Mouse (Mus musculus): Measurements from ENCODE around the gene Syngr1.

Syngr1 gene

DNA sequence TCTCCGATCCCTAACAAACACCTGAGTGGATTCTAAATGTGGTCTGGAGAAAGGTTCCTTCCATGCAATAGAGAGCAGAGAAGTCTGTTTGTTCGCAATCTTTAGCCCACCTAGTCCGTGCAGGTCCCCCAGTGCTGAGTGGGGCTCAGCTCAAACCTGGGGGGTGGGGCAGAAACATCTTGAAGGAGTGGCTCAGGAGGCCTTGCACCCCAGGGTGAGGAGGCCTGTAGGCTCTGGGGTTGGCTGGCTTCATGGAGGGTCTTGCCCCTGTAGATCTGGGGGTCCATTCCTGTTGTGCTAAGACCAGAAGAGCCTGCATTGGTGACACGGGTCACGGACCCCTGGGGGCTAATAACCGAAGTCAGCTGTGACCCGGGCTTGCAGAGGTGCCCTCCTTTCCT is 907 bp downstream of the Syngr1 start:
- DNase-seq: no peak

DNA sequence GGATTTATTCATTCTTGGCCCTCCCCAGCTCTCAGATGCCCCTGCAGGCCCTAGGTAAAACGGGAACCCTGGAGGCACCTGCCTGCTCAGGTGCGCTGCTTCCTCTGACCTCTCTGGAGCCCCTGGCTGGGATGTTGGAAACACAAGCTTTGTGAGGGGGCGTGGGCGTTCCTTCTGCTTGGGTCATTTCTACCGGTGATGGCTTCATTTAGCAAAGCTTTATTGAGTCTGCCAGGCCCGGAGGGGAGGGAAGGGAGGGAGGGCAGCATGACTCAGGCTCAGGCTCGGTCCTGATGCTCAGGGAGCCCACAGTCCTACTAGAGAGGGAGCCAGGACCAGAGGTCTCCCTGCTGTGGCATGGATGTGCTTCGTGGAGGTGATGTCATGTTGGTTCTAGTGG is 1.5 kb downstream of the Syngr1 start:
- DNase-seq: no peak

DNA sequence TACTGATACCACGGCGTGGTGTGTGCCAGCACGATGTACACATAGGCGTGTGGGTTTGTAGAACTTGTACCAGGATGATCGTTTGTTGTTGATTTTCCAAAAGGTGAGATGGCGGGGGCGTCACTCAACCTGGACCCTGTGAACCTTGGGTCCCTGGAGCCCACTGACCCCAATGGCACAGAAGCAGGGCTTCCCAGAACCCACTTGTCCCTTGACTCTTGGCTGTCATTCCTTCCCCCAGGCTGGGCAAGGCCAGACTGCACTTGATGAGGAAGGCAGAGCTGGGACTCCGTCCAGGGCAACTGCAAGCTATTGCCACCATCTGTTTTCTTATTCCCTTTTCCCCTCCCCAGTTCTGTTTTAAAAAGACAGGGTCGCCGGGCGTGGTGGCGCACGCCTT is 3.1 kb downstream of the Syngr1 start:
- no peak for DNase-seq

DNA sequence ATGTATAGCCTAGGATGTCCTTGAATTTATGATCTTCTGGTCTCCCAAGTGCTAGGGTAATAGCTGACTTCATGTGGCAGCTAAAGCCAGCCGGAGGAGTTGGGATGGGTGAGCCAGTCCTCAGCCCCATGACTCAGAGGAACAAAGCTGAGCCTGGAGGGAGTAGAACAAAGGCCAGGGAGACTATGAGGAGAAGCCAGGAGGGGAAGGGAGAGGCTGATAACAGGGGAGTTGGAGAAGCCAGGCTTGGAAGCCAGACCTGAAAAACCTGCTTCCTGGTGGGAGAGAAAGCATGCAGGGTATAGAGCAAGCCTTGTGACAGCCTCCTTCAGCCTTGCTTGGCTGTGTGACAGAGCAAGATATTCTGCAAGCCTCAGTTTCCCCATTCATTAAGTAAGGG is 4.5 kb downstream of the Syngr1 start:
- no peak for DNase-seq

DNA sequence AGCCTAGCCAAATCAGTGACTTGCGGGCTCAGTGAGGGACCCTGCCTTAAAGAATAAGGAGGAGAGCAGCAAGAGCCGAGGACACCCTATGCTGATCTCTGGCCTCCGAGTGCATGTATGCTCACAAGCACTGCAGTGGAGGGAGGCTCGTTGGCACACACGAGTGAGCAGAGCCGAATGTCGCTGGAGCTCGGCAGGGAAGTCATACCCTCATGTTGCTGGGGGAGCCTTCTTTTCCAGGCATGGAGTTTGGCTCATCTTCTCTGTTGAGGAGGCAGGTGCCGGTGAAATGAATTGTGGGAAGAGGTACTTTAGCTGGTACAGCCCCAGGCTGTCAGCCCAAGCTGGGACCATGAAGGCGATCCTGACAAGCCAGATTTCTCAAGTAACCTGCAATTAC is 5.3 kb downstream of the Syngr1 start:
- no peak for DNase-seq

DNA sequence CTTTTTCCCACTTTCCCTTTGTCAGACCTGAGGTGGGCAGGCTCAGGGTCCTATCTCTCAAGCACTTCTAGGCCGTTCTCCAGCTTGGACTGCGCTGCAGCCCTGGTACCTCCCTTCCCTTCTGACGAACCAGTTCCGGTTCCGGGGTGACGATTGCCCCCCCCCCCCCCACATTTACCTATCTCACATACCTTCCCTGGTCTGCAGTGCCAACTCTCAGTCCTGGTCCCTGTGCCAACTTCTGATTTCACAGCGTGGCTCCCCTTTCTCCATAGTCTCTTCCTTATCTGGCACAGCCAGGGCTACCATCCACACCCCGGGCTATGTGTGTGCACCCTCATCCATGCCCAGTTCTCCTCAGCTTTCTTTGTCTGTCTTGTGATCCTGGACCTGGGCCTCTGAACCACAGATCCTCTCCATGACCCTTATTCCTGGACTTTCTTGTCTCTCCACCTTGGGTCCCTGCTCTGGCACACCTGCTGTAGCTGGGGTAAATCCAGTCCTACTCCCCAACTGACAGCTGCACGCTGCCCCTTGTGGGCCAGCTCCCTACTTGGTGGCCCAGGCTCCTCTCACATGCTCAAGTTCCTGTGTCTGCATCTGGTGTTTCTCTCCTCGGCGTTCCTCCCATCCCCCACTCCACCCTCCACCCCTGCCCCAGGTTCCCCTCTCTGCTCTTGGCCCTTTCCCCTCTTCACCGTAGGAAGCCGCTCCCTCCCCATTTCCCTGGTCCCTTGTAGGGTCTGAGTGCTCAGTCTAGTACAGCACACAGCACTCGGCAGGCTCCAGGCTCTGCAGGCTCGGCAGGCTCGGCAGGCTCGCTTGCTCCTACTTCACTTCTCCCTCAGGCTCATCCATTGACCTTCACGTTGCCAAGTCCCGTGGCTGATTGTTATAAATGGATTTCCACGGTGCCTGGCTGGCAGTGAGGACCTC is 6.1 kb downstream of the Syngr1 start:
- no peak for DNase-seq

DNA sequence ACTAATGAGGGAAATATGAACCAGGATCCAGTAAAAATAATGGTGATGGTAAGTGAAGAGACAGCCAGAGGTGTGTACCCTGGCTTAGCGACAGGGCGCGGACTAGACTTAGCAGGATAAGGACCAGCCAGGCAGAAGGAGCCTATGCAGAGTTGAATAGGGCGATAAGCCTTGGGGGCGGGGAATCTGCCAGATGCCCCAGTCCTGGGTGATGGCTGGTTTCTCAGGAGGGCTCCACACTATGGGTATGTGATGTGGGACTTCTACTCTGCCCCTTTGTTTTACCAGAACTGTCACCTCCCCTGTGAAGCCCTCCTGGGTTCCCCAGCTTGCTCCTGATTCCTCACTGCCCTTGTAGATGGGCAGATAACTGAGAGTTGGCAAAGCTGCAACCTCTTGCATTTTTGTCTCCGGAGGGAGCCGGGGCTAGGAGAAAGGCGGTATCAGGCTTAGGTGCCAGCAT is 6.9 kb downstream of the Syngr1 start:
- DNase-seq: no peak

DNA sequence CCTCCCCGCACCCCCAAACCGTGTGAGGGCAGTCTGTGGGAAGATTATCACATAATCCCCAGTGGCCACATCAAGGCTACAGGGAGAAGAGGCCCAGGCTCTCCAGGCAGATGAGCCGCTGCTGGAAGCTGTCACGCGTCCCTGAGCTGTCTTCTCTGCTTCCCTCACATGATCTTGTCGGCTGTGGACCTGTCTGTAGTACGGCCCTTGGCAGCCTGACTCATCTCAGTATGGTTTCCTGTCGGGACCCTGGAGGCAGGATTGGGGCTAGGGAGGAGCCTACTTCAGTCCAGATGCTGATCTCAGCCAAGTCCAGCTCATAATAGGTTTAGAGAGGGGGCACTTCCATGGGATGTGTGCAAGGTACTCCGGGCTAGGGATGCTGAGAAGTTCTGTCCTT is 7.7 kb downstream of the Syngr1 start:
- DNase-seq: peak; percentile 94

DNA sequence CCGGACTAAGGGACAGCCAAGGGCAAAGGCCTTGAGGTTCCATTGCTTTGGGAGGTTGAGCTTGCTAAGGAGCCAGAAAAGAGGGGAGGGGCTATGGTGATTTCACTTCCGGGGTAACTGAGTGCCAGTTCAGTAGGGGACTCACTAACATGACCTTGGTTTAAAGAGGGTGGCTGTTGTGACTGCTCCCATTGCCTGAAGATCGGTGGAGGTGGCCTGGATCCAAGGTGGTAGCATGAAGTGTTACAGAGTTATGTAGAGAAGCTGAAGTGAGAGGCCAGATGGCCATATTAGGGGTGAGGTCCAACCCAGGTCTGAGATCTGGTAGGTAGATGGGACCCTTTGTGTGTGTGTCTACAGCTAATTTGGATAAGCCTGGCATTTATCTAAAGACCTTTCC is 8.3 kb downstream of the Syngr1 start:
- DNase-seq: no peak

DNA sequence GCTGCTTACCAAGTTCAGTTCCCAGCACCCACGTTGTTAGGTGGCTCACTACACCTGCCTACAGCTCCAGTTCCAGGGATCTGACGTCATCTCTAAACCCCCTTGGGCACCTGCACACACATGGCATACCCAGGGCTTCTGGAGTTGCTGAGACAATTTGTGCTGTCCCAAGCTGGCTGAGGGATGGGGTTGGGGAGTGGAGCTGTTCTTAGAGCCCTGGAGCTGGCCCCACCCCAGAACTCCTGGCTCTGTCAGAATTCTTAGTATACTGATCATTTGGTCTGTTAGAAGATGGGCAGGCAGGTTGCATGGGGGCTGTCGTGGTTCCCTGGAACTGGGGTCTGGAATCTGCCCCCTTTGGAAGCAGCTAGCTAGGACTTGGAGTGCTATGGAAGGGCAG is 9.1 kb downstream of the Syngr1 start:
- DNase-seq: no peak

DNA sequence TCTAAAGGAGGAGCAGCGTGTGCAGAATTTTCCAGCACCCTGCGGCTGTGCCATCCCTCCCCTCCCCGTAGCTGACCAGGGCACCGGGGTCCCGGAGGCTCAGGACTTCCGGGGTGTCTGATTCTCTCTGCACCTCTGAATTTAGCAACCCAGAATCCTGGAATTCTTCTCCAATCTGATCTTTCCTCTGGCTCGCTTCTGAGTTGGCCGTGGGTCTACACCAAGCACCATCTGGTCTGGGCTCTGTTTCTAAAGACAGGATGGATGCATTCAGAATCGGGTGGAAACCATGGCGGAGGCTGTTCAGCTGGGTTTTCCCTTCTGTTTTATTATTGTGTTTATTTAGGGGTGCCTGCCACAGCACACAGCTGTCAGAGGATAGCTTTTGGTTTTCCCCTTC is 9.7 kb downstream of the Syngr1 start:
- DNase-seq: no peak

DNA sequence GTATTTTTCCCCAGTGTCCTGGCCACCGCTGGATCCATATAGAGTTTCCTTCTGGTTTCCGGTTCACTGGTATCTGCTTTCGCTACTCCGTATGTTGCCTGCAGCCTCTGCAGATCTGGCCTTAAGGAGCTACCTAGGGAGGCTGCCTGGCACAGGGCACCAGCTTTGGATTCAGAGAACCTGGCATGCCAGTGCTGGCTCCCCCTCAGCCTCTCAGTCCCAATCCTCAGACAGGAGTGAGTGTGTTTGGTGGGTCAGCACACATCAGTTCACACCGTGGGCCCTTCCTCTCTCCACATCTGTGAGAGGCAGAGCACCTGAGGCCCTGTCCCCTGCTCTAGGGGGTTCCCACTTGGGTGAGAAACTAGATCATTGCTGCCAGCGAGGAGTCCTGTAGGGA is 10.4 kb downstream of the Syngr1 start:
- DNase-seq: no peak

DNA sequence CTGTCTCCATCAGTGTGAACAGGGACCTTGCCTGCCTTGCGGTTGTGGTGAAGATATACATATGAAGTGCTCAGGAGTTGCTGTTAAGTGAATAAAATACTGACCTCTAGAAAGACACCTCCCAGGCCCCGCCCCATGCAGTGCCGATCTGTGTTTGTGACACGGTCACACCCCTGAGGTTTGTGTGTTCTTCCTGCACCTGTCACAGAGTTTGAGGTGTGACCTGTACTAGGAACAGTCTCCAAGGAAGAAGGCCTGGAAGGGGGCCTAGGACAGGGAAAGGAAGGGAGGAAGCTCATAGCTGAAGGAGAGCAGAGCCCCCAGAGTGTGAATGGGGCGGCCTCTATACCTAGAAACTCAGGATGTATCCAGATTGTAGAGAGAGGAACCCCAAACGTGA is 11.4 kb downstream of the Syngr1 start:
- DNase-seq: no peak

DNA sequence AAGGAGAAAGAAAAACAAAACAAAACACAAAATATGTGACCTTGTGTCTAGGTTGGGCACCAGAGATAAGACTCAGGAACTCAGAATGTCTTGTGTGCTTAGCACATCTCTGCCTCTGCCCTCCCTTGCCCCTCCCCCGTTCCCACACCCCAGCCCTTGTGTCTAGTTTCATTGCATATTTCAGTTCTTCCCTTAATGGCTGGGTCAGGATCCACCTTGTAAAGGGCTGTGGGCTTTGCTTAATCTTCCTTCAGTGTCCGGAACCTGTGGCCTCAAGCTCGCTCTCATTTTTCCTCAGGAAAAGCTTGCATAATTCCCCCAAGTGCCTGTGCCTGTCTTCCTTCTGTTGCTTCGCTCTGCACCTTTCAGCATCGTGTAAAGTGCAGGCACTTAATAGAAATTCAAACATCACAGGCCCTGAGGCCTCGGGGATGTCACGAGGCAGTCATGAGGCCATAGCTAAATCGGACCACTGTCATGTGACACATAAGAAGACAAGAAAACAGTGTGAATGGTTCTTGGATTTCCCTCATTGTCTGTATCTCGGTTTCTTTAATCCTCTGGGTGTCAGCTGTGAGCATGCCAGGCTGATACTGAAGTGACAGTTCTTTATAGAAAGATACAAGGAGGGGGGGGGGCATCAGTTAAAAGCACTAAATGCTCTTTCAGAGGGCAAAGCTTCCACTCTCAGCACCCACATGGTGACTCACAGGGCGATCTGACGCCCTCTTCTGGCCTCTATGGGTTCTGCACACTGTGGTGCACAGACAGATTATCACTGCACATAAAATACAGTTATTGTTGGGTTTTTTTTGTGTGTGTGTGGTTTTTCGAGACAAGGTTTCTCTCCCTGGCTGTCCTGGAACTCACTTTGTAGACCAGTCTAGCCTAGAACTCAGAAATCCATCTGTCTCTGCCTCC is 14.6 kb downstream of the Syngr1 start:
- no peak for DNase-seq

DNA sequence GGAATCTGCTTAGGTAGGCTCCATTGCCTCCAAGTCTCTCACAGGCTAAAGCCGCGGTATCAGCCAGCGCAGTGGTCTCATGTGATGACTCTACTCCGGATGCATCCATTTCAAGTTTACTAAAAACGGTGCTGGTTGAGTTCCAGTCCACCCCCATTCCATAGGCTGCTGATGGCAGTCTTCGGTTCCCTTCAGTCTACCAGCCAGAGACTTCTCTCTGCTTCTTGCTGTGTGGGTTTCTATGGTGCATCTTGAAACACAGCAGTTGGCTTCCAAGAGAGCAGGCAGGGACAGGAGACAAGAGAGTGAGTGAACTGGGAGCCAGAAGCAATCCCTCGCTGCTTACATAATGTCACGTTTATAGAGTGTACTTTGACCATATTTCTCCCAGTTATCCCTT is 16.0 kb downstream of the Syngr1 start:
- no peak for DNase-seq

DNA sequence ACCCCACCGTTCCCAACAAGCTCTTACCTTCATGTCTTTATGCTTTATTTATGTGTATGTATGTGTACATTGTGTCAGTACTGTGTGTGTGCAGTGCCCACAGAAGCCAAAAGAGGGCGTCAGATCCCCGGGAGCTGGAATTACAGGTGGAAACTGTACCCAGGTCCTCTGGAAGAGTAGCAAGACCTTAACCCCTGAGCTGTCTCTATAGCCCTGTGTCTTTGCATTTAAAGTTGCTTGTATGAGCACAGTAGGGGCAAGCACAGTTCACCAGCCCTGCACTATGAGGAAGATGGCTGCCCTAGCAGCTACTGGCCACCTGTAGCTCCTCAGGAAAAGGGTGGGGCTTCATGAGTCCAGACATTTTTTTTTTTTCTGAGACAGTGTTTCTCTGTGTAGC is 16.4 kb downstream of the Syngr1 start:
- no peak for DNase-seq

DNA sequence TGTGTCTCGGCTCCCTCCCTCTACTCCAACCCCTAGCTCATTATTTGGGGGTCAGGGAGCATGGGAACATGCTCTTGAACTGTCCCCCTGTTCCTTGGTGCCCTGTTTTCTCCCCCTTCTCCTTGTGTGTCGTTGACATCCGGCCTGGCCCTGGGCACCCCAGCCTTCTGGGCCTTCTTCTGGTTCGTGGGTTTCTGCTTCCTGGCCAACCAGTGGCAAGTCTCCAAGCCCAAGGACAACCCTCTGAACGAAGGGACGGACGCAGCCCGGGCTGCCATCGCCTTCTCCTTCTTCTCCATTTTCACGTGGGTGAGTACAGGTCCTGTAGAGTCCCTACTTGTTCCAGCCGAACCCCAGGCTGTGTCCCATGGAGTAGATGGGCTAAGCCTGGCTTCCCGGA is 20.3 kb downstream of the Syngr1 start:
- DNase-seq: no peak

DNA sequence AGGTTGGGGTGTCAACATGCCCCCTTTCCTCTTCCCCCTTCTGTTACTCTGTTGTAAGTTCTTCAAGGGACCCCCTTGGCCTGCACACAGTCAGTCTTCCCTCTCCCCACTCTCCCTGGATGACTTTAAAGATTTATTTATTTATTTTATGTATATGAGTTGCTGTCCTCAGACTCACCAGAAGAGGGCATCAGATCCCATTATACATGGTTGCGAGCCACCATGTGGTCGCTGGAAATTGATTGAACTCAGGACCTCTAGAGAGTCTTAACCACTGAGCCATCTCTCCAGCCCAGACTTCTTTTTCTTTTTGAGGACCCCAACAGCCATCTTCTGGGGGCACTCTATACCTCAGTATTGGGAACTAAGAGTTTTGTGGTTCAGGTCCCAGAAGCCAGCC is 21.4 kb downstream of the Syngr1 start:
- DNase-seq: no peak

DNA sequence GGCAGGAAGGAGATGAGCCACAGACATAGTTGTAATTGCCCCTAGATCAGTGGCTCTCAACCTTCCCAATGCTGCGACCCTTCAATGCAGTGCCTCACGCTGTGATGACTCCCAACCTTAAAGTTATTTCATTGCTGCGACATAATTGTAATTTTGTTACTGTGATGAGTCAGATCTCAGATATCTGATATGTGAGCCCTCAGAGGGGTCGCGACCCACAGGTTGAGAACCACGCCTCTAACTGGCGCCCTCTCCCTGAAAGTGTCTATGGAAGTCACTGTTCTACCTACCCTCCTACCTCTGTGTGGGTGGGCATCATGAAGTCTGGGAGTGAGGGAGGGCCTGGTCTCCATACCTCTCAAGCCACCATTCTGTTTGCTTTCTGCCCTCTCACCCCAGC is 23.3 kb downstream of the Syngr1 start:
- DNase-seq: no peak

DNA sequence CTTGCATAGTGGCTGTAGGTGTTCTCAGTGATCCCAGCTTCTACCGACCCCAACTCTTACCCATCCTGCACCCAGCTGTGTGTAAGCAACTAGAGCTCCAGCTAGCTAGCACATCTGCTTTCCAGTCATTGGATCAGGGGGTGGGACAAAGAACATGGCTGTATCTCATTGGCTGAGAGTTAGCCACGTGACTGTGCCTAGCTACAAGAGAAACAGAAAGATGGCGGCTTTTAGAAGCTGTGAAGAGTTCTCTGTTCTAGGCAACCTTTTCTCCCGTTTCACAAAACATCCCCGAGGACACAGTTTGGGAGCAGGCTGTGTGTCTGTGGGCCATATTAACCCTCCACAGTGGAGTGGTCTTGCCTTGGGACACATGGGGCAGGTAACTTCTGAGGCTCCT is 24.1 kb downstream of the Syngr1 start:
- DNase-seq: no peak

DNA sequence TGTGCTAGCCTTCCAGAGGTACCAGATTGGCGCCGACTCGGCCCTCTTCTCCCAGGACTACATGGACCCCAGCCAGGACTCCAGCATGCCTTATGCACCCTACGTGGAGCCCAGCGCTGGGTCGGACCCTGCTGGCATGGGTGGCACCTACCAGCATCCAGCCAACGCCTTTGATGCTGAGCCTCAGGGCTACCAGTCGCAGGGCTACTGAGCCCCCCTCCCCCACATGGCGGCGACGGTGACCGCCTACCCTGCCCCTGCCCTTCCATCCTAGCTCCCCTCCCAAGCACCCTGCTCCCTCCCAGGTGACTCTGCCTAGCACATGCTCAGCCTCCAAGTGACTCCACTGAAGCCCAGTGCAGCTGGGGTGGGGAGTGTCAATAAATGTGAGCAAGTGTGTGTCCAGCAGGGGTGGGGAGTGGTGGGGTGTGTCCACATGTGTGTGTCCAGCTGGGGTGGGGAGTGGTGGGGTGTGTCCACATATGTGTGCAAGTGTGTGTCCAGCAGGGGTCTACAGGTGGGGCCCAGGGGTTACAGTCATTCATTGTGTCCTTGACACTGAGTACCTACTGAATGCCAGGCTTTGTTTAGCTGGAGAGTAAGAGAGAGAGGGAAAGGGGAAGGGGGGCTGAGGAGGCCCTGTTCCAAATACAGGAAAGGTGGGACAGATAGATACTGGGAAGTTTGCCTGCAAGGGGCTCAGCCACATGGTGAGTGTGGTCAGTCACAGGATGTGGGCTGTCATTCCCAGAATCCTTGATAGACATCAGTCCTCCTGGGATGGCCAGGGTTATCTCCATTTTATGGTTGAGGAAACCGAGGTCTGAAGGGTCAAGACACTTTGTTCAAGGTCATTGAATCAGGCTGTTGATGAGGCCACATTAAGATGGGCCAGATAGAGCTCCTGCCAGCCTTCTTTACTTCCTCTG is 25.0 kb downstream of the Syngr1 start:
- DNase-seq: no peak

DNA sequence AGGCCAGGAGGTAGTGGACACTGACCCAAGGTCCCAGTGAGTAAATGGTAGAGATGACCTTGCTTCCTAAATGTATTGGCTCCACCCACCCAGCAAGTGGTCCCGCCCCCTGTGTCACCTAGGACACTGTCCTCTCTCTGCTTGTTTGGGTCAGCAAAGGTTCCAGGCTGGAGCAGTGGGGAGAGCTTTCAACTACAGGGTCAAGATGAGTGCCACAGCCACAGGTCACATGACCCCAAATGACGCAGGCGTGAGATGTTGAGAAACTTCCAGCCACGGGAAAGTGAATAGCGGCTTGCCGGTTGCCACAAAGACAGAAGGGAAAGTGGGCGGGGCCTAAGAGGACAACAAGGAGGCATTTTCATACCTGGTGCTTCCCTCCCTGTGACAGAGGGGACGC is 26.0 kb downstream of the Syngr1 start:
- no peak for DNase-seq

DNA sequence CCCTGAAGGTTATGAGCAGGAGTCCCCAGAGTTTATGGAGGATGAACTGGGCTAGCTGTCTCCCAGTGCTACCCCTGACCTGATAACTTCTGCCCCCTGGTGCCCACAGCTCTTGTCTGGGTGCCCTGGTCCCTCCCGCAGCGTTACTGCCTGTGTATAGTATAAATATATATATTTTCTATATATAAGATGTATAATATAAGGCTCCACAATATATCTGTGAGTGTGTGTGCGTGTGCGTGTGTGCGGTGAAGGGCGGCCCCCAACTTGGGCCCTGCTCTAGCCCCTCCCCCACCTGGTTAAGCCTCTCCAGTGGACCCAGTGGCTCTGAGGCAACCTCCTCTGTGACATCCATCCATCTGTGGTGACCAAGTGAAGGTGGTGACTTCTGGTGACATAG is 27.9 kb downstream of the Syngr1 start:
- DNase-seq: no peak

All from heart, adult 11 months (tissue).